Mouse (Mus musculus) stomach, embryonic 14.5 days (tissue): ENCODE data around the gene Parp11. TPM values are rescaled to one million over a fixed set of nuclear protein-coding genes. Genes with fewer than 3 reads are reported as not detected.

Source experiments
- ATAC-seq: fragments of 200-750 bp; cut with Nextera tagmentation; 2 replicates; pipeline ENCODE4 v1.8.0; 2017; ENCODE audit warnings: low read depth, moderate TSS enrichment; ENCODE audit not compliant: insufficient number of reproducible peaks, insufficient read depth, low FRiP score
- H3K27ac ChIP-seq: fragments of 300-500 bp; sonication (generic); 2 replicates; pipeline ENCODE4 v1.5.1; 2014; ENCODE audit warnings: mild to moderate bottlenecking, low read length, moderate library complexity, mixed read lengths
- H3K27me3 ChIP-seq: fragments of 300-500 bp; sonication (generic); 2 replicates; pipeline ENCODE4 v1.6.1; 2014; ENCODE audit warnings: low read length, control low read depth, mixed read lengths; ENCODE audit not compliant: control insufficient read depth, insufficient read depth
- H3K36me3 ChIP-seq: fragments of 300-500 bp; sonication (generic); 2 replicates; pipeline ENCODE4 v1.6.1; 2014; ENCODE audit warnings: mild to moderate bottlenecking, control low read depth, low read length, moderate library complexity, mixed read lengths; ENCODE audit not compliant: control insufficient read depth, insufficient read depth
- H3K4me1 ChIP-seq: fragments of 300-500 bp; sonication (generic); 2 replicates; pipeline ENCODE4 v1.6.1; 2014; ENCODE audit warnings: low read length, control low read depth, mixed read lengths; ENCODE audit not compliant: control insufficient read depth, insufficient read depth
- H3K4me2 ChIP-seq: fragments of 300-500 bp; sonication (generic); replicated peaks from 2 replicates; pipeline ENCODE4 v1.6.1; 2014; ENCODE audit warnings: low read depth, low read length, control low read depth
- H3K4me3 ChIP-seq: fragments of 300-500 bp; sonication (generic); 2 replicates; pipeline ENCODE4 v1.5.1; 2014; ENCODE audit warnings: low read depth, low read length, control low read depth
- H3K9ac ChIP-seq: fragments of 300-500 bp; sonication (generic); replicated peaks from 2 replicates; pipeline ENCODE4 v1.6.1; 2014; ENCODE audit warnings: low read depth, mild to moderate bottlenecking, control low read depth, low read length, moderate library complexity, mixed read lengths
- H3K9me3 ChIP-seq: fragments of 300-500 bp; sonication (generic); 2 replicates; pipeline ENCODE4 v1.6.1; 2016; ENCODE audit warnings: low read depth, low read length, control low read depth; ENCODE audit not compliant: control insufficient read depth
- WGBS: fragments of 180-500 bp; shearing (Covaris S2); extraction: QIAGEN DNeasy Blood & Tissue Kit; methylation state at CpG from one replicate; pipeline ENCODE4 v1.1.7; 2014; 5-methylcytosine and 5-hydroxymethylcytosine counted together
- polyA plus RNA-seq: library from polyadenylated mRNA; unstranded; fragments of >200 nt; fragmentation: Nextera tagmentation; extraction: Ambion mirVana; gene quantifications from 2 replicates; pipeline ENCODE4 v1.2.1, GENCODE M21; 2014

The Parp11 gene
- polyA plus RNA-seq, 1 experiment from 2014 or later, result 31.0 TPM

DNA sequence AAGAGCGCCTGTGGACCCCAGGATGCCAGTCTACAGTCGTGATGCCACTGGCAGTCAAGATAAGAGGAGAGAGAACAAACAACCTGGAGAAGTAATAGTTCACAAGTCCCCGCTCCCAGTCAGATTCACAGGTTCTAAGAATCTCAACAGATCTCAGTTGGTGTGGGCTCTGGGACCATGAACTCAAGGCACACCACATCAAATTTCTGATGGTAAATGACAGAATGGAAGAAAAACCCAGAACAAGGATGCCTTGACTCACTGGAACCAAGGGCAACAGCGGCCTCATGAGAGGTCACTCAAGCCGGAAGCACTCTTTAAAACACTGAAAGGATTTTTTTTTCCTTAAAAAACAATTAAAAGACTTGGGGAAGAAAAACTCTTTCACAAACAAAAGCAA lies 87.1 kb downstream of the Parp11 start:
- ATAC-seq, result no peak
- Histone ChIP-seq H3K27me3 (no peaks in the 10 kb centered on the region), H3K4me3 (no peak overlapping the region), H3K9ac (no peak overlapping the region), H3K27ac (no peak overlapping the region), H3K9me3 (no peaks in the 10 kb centered on the region), H3K4me2 (no peak overlapping the region), H3K4me1 (no peaks in the 10 kb centered on the region), H3K36me3 (no peaks in the 10 kb centered on the region)
- WGBS, result 81% methylated on average over 5 of the region's 5 CpGs

DNA sequence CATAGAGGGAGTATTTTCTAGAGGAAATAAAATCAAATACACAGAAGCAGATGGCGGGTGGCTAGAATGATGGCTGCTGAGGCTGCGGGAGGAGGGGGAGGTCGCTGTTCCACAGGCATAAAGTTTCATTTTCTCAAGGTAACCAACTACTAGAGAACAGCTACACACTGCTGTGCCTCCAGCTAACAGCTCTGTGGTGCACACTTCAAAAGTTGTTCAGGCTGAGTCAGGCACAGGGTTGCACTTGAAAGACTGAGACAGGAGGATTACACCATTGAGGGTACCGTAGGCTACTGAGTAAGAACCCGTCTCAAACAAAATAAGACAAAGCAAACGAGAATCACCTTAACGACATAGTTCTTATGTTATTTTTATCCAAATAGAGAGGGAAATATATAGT lies 90.4 kb downstream of the Parp11 start:
- H3K27ac ChIP-seq, result no peak overlapping the region
- H3K36me3 ChIP-seq, result no peaks in the 10 kb centered on the region
- no peaks in the 10 kb centered on the region for H3K9me3 ChIP-seq
- 74% methylated on average over 7 of the region's 7 CpGs for WGBS
- no peak overlapping the region for H3K4me3 ChIP-seq
- H3K4me1 ChIP-seq, result no peaks in the 10 kb centered on the region
- H3K27me3 ChIP-seq, result no peaks in the 10 kb centered on the region
- no peak overlapping the region for H3K4me2 ChIP-seq
- H3K9ac ChIP-seq, result no peak overlapping the region
- ATAC-seq, result no peak

DNA sequence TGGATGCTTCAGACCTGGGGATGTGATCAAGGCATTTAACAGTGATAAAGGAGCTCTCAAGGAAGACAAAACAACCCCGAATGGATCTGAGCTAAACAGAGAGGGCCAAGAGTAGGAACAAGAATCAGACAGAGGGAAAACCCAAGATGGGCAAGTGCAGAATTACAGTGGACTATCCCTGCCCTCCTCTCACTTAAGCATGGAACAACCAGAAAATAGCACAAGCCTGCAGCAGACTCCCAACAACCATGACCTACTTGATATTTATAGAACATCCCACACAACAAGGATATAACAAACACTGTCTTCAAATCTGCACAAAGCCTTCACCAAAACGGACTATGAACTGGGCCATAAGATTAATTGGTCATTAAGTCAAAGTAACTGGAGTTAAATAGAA lies 91.5 kb downstream of the Parp11 start:
- H3K36me3 ChIP-seq, result no peaks in the 10 kb centered on the region
- H3K4me1 ChIP-seq, result no peaks in the 10 kb centered on the region
- no peaks in the 10 kb centered on the region for H3K27me3 ChIP-seq
- no peak overlapping the region for H3K4me2 ChIP-seq
- no peak overlapping the region for H3K27ac ChIP-seq
- H3K9me3 ChIP-seq, result no peaks in the 10 kb centered on the region
- no peak overlapping the region for H3K9ac ChIP-seq
- H3K4me3 ChIP-seq, result no peak overlapping the region
- 71% methylated on average over 2 of the region's 2 CpGs for WGBS
- no peak for ATAC-seq

DNA sequence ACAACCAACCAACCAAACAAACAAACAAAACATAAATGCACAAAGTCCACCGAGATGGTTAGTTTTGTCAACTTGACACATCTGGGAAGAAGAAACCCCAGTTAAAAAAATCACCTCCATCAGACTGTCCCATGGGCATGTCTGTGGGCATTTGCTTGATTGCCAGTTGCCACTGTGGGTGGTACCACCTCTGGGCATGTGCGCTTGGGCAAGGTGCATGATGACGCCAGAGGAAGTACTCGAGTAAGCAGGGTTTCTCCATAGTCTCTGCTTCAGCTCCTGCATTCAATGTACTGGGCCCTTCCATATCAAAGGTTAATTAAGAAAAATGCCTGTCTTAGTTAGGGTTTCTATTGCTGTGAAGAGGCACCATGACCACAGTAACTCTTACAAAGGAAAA lies 92.6 kb downstream of the Parp11 start:
- H3K4me1 ChIP-seq, result no peaks in the 10 kb centered on the region
- no peaks in the 10 kb centered on the region for H3K27me3 ChIP-seq
- no peaks in the 10 kb centered on the region for H3K9me3 ChIP-seq
- no peak overlapping the region for H3K4me2 ChIP-seq
- ATAC-seq, result no peak
- no peak overlapping the region for H3K9ac ChIP-seq
- no peaks in the 10 kb centered on the region for H3K36me3 ChIP-seq
- H3K4me3 ChIP-seq, result no peak overlapping the region
- WGBS, result 91% methylated on average over 4 of the region's 4 CpGs
- no peak overlapping the region for H3K27ac ChIP-seq

DNA sequence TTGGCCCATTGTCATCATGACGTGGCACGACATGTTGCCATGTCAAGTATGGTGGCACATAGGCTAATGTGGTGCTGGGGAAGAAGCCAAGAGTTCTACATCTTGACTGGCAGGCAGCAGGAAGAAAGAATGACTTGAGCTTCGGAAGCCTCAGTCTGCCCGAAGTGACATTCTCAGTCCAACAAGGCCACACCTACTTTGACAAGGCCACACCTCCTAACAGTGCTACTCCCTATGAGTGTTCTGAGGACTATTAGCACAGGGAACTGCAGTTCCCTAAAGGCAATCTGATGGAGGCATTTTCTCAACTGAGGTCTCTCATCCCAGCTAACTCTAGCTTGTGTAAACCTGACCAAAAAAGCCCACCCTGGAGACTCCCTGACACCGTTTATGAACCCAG lies 93.0 kb downstream of the Parp11 start:
- Histone ChIP-seq H3K36me3 (no peaks in the 10 kb centered on the region), H3K27ac (no peak overlapping the region), H3K4me2 (no peak overlapping the region), H3K9me3 (no peaks in the 10 kb centered on the region), H3K9ac (no peak overlapping the region), H3K4me1 (no peaks in the 10 kb centered on the region), H3K27me3 (no peaks in the 10 kb centered on the region), H3K4me3 (no peak overlapping the region)
- ATAC-seq, result no peak
- WGBS, result 59% methylated on average over 5 of the region's 5 CpGs

DNA sequence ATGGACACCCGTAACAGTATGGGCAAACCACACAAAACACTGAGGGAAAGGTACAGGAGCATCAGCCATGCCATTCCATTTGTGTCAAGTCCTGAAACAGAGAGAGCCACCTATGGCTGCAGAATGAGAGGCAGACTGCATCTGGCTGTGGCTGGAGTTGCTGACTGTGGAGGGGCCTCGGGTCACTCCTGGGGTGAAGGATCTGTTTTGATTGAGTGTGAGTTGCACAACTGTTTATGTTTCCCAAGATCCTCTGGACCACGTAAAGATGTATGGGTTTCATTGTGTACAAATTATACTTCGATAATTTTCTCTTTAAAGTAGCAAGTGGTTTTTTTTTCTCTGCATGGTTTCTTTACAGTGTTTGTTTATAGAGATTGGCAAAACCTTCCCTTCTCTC lies 93.9 kb downstream of the Parp11 start:
- no peak overlapping the region for H3K4me2 ChIP-seq
- H3K4me1 ChIP-seq, result no peaks in the 10 kb centered on the region
- H3K9me3 ChIP-seq, result no peaks in the 10 kb centered on the region
- H3K36me3 ChIP-seq, result no peaks in the 10 kb centered on the region
- H3K27me3 ChIP-seq, result no peaks in the 10 kb centered on the region
- no peak for ATAC-seq
- WGBS, result 41% methylated on average over 4 of the region's 4 CpGs
- no peak overlapping the region for H3K4me3 ChIP-seq
- no peak overlapping the region for H3K27ac ChIP-seq
- no peak overlapping the region for H3K9ac ChIP-seq

DNA sequence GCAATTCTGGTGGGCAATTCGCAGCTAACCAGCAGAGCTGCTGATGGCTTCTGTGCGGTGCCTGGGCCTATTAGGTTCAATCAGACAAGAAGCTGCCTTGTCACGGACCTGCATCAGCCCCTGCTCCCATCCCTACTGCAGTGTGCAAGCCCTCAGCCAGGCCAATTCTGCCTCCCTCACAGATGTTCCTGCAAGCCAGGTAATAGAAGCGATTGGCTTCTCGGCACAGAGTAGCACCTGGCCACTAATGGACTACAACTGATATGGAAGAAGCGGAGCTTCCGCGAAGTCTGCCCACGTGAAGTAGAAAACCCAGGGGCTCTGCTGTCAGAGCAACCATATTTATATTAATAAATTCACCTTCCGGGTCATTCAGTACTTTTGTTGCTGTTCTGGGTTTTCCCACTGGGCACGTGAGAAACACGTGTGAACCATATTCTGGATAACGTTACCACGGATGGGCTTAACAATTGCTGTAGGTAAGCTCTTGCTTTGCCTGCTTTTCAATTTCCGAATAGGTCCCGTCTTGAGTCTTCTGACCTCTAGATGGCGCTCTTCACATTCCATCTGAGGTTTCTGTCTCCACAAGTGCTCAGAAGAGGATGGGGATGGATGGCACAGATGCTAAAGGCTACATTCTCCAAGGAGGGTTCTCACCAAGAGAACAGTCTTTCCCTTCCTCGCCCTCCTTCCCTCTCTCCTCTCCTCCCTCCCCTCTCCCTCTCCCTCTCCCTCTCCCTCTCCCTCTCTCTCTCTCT lies 95.2 kb downstream of the Parp11 start:
- ATAC-seq, result no peak

More for the DNA sequence above, 95.2 kb downstream of the Parp11 start:
- Histone ChIP-seq H3K9ac (no peak overlapping the region), H3K4me1 (peaks cover 3% of the 10 kb centered on the region; the same call in 1 of the 2 replicates), H3K36me3 (no peaks in the 10 kb centered on the region), H3K27ac (no peak overlapping the region), H3K9me3 (no peaks in the 10 kb centered on the region), H3K27me3 (no peaks in the 10 kb centered on the region), H3K4me3 (no peak overlapping the region), H3K4me2 (no peak overlapping the region)
- WGBS, result 39% methylated on average over 18 of the region's 18 CpGs
